Mouse (Mus musculus) embryonic facial prominence, embryonic 13.5 days (tissue): ENCODE results near the gene Flnb. TPM values are rescaled to one million over a fixed set of nuclear protein-coding genes. Genes with fewer than 3 reads are reported as not detected.

Source experiments
- ATAC-seq: fragments of 200-750 bp; cut with Nextera tagmentation; 2 replicates; pipeline ENCODE4 v1.8.0; 2017; ENCODE audit warnings: low read depth; ENCODE audit not compliant: insufficient number of reproducible peaks, insufficient read depth, low FRiP score, low TSS enrichment
- H3K27ac ChIP-seq: fragments of 300-500 bp; sonication (generic); 2 replicates; pipeline ENCODE4 v1.5.1; 2015; ENCODE audit warnings: moderate library complexity, mild to moderate bottlenecking, inconsistent platforms
- H3K27me3 ChIP-seq: fragments of 300-500 bp; sonication (generic); 2 replicates; pipeline ENCODE4 v1.6.1; 2015; ENCODE audit warnings: mild to moderate bottlenecking, inconsistent platforms
- H3K36me3 ChIP-seq: fragments of 300-500 bp; sonication (generic); 2 replicates; pipeline ENCODE4 v1.6.1; 2015; ENCODE audit warnings: mild to moderate bottlenecking, inconsistent platforms
- H3K4me1 ChIP-seq: fragments of 300-500 bp; sonication (generic); 2 replicates; pipeline ENCODE4 v1.6.1; 2015; ENCODE audit warnings: inconsistent platforms
- H3K4me2 ChIP-seq: fragments of 300-500 bp; sonication (generic); 2 replicates; pipeline ENCODE4 v1.6.1; 2015; ENCODE audit warnings: moderate library complexity, mild to moderate bottlenecking, inconsistent platforms
- H3K4me3 ChIP-seq: fragments of 300-500 bp; sonication (generic); 2 replicates; pipeline ENCODE4 v1.5.1; 2015; ENCODE audit warnings: mild to moderate bottlenecking, inconsistent platforms
- H3K9ac ChIP-seq: fragments of 300-500 bp; sonication (generic); 2 replicates; pipeline ENCODE4 v1.6.1; 2015; ENCODE audit warnings: mild to moderate bottlenecking, inconsistent platforms
- H3K9me3 ChIP-seq: fragments of 300-500 bp; sonication (generic); 2 replicates; pipeline ENCODE4 v1.6.1; 2016; ENCODE audit warnings: inconsistent platforms
- WGBS: fragments of 180-500 bp; shearing (Covaris S2); methylation state at CpG from one replicate; pipeline ENCODE4 v1.1.7; 2015; ENCODE audit warnings: mixed read lengths; 5-methylcytosine and 5-hydroxymethylcytosine counted together
- polyA plus RNA-seq: library from polyadenylated mRNA; unstranded; fragments of >200 nt; fragmentation: Nextera tagmentation; extraction: Ambion mirVana; gene quantifications from 2 replicates; pipeline ENCODE4 v1.2.1, GENCODE M21; 2015

The Flnb gene
- polyA plus RNA-seq, 1 experiment from 2014 or later, result 23.9 TPM

GRCm38 (mm10) chr14:7934166-7934565 lies 116.4 kb downstream of the Flnb start:
- H3K9me3 ChIP-seq, result no peaks in the 10 kb centered on the region
- no peak overlapping the region for H3K4me3 ChIP-seq
- peaks cover 18% of the 10 kb centered on the region for H3K4me1 ChIP-seq
- H3K36me3 ChIP-seq, result peaks cover 76% of the 10 kb centered on the region
- peak overlapping the region; percentile 64; the same call in 1 of the 2 replicates for H3K27ac ChIP-seq
- H3K4me2 ChIP-seq, result no peak overlapping the region
- no peak overlapping the region for H3K9ac ChIP-seq
- WGBS, result 74% methylated on average over 7 of the region's 7 CpGs
- no peaks in the 10 kb centered on the region for H3K27me3 ChIP-seq
- no peak for ATAC-seq

DNA sequence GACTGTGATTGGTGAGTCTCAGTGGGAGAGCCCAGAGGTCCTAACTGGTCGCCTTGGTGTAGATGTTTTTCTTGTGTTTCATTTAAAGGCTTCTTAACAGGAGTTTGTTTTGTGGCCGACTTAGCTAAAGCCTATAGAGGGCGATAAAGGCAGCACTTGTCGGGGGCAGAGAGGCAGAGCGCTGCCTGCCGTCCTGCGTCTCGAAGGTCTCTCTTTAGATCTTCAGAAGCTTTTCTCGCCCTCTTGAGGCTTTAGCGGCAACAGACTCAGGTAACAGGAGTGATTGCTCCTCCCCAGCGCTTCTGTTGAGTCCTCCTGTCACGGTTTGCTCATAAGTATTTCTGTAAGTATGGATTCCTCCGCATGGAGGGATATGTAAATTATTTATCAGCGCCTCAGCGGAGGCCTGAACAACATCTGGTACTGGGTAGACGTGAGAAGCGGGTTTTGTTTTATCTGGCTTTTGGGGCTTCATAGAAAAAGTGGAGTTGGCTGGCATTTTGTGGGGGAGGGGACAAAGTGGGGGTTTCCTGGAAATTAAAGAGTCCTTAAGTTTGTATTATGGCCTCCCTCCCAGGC lies 119.4 kb downstream of the Flnb start:
- Histone ChIP-seq H3K9me3 (no peaks in the 10 kb centered on the region), H3K4me1 (peaks cover 18% of the 10 kb centered on the region), H3K36me3 (peaks cover 76% of the 10 kb centered on the region), H3K4me2 (peak overlapping the region; percentile 31; the same call in 1 of the 2 replicates), H3K27me3 (no peaks in the 10 kb centered on the region), H3K4me3 (no peak overlapping the region; the same call in 1 of the 2 replicates), H3K9ac (0 out of 2 replicates have a peak overlapping the region, but pooled peaks have one; percentile 32), H3K27ac (peak overlapping the region; percentile 44)
- 13% methylated on average over 17 of the region's 17 CpGs for WGBS
- no peak for ATAC-seq

DNA sequence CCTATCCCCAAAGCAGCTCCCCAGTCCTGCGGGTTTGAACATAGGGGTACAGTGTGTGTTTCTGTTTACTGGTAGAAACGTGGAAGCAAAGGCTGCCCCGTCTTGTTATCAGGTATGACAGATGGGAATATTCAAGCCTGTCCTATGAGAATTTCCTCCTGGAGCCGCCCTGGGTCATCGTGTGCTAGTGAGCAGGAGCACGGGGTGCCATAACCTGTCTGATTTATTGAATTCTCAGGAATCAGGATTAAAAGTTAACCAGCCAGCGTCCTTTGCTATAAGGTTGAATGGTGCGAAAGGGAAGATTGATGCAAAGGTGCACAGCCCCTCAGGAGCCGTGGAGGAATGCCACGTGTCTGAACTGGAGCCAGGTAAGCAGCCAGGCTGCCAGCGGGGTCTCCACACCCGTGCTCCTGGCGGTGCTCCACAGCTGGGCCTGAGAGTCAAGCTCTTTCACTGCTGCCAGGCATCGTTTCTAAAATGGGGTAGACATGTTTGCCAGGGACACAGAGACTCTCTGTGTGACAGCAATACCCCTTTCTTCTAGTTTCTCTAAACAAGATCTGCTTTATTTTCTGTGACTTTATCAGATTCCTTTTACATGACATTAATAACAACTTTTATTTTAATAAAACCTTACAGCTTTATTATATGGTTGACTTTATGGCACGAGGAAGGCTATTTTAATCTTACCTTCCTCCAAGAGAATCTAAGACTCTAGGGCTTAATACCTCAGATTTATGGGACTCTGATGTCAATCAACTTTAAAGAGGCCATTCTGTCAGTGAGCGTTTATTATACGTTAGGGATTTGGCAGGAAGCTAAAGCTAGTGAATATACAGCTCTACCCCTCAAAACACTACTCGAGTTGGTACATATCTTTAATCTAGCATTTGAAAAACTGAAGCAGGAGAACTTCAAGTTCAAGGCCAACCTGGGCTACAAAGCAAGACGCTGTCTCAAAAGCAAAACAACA lies 121.3 kb downstream of the Flnb start:
- no peak overlapping the region for H3K9ac ChIP-seq
- ATAC-seq, result no peak
- H3K27ac ChIP-seq, result no peak overlapping the region
- WGBS, result 84% methylated on average over 19 of the region's 19 CpGs
- H3K4me3 ChIP-seq, result no peak overlapping the region
- H3K9me3 ChIP-seq, result no peaks in the 10 kb centered on the region
- peaks cover 24% of the 10 kb centered on the region for H3K4me1 ChIP-seq
- H3K36me3 ChIP-seq, result peaks cover 76% of the 10 kb centered on the region
- no peaks in the 10 kb centered on the region for H3K27me3 ChIP-seq
- no peak overlapping the region for H3K4me2 ChIP-seq

GRCm38 (mm10) chr14:7941413-7941812 lies 123.7 kb downstream of the Flnb start:
- WGBS, result 81% methylated on average over 5 of the region's 5 CpGs
- Histone ChIP-seq H3K4me3 (no peak overlapping the region), H3K27me3 (no peaks in the 10 kb centered on the region), H3K9me3 (no peaks in the 10 kb centered on the region), H3K9ac (no peak overlapping the region), H3K27ac (no peak overlapping the region), H3K36me3 (peaks cover 76% of the 10 kb centered on the region), H3K4me2 (no peak overlapping the region), H3K4me1 (peaks cover 26% of the 10 kb centered on the region)
- no peak for ATAC-seq

- 64% methylated on average over 7 of the region's 7 CpGs for WGBS
- Histone ChIP-seq H3K9ac (no peak overlapping the region), H3K36me3 (peaks cover 89% of the 10 kb centered on the region), H3K27ac (peak overlapping the region; percentile 39), H3K9me3 (no peaks in the 10 kb centered on the region), H3K4me3 (no peak overlapping the region), H3K4me1 (peaks cover 12% of the 10 kb centered on the region), H3K27me3 (no peaks in the 10 kb centered on the region), H3K4me2 (no peak overlapping the region)
- no peak; the same call in 1 of the 2 replicates for ATAC-seq
Observed at GRCm38 (mm10) chr14:7943101-7943800, 125.5 kb downstream of the Flnb start.

DNA sequence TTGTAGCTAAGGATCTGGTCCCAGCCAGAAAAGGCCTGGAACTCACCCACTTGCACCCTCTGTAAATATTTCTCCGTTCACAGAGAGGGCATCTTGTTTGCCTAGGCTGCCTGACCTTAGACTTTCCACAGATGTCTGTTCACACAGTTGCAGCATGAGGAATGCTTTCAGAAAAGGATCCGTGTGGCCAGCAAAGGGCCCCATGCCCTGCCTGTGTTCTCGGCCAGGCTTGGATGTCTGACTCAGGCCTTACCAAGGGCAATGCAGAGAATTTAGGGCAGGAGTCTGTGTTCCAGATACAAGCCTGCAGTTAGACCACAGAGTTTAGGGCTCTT lies 126.0 kb downstream of the Flnb start:
- Histone ChIP-seq H3K4me2 (no peak overlapping the region), H3K27me3 (no peaks in the 10 kb centered on the region), H3K36me3 (peaks cover 94% of the 10 kb centered on the region), H3K9me3 (no peaks in the 10 kb centered on the region), H3K9ac (no peak overlapping the region), H3K27ac (peak overlapping the region; percentile 39; the same call in 1 of the 2 replicates), H3K4me1 (peaks cover 12% of the 10 kb centered on the region), H3K4me3 (no peak overlapping the region)
- WGBS, result 83% methylated on average over 3 of the region's 3 CpGs
- no peak for ATAC-seq

GRCm38 (mm10) chr14:7944349-7945039 lies 126.7 kb downstream of the Flnb start:
- Histone ChIP-seq H3K27me3 (no peaks in the 10 kb centered on the region), H3K9me3 (no peaks in the 10 kb centered on the region), H3K36me3 (peaks cover 92% of the 10 kb centered on the region), H3K4me2 (no peak overlapping the region), H3K4me1 (peaks cover 12% of the 10 kb centered on the region), H3K4me3 (no peak overlapping the region), H3K9ac (no peak overlapping the region), H3K27ac (no peak overlapping the region)
- WGBS, result 47% methylated on average over 8 of the region's 8 CpGs
- ATAC-seq, result no peak

DNA sequence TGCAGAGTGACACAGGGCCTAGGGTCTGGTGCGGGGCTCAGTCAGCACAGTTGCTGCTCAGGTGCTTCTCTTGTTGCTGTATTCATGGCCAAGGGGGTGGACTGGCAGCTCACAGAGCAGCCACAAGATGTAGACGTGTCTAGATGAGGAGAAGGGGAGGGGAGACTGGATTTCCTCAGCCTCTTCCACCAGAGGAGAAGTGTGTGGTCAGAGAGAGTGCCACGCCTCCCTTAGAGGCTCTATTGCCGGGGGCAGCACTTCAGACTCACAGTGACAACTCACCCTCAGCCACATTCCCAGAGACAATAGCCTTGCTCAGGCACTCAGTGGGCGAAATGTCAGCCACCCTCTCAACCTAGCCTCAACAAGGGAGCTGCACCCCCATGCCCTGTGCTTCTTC lies 127.5 kb downstream of the Flnb start:
- WGBS, result 80% methylated on average over 5 of the region's 5 CpGs
- peaks cover 92% of the 10 kb centered on the region for H3K36me3 ChIP-seq
- no peak for ATAC-seq

DNA sequence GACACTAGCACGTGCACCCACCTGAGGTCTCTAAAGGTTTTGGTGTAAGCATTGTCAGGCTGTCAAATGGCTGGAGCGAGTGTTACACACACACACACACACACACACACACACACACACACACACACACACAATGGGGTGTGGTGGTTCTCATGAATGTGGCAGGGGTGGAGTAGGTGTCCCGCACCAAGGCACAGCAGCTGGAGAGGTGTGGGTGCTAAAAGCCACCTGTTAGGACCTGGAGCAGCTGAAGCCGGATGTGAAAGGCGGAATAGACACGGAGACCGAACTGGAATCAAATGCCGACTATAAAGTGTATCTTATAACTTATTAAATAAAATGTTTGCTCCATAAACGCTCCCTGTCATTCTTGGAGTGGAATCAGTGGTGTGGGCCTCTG lies 133.5 kb downstream of the Flnb start:
- Histone ChIP-seq H3K4me1 (0 out of 2 replicates have a peak, but pooled peaks cover 11% of the 10 kb centered on the region), H3K9me3 (no peaks in the 10 kb centered on the region), H3K27ac (no peak overlapping the region), H3K4me2 (no peak overlapping the region), H3K36me3 (peaks cover 54% of the 10 kb centered on the region), H3K9ac (no peak overlapping the region), H3K27me3 (no peaks in the 10 kb centered on the region), H3K4me3 (no peak overlapping the region)
- ATAC-seq, result no peak
- WGBS, result 93% methylated on average over 9 of the region's 9 CpGs

More for the DNA sequence above, 127.5 kb downstream of the Flnb start:
- Histone ChIP-seq H3K4me2 (no peak overlapping the region), H3K27me3 (no peaks in the 10 kb centered on the region), H3K9me3 (no peaks in the 10 kb centered on the region), H3K9ac (no peak overlapping the region), H3K27ac (no peak overlapping the region), H3K4me3 (no peak overlapping the region), H3K4me1 (peaks cover 12% of the 10 kb centered on the region)

DNA sequence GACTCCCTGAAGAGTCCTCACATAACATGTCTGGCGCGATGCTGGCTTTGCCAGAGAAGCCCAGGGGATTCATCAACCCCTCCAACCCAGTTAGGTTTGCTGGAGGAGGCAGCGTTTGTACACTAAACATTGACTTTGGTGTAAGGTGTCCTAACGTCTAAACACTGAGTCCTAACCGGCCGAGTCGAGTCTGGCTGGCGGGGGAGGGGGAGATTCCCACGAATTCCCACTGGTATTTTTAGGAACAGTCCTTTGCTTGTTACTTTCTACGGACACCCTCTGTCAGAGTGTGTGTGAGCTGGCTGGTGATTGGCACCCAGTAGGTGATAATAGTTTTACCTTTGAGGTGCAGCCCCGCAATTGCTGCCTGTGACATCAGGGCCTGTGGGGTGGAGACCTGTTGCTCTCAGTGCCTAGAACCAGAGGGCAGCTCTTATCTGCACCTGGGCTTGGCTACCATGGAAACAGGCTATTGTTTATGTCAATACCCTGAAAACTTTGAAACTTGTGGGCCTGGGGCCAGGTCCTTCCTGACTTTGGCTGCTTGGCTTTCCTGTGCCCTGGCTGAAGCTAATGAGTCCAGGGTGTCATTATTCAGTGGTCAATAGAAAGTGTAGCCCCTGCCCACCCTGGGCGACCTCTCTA lies 135.0 kb downstream of the Flnb start:
- 0 out of 2 replicates have a peak, but pooled peaks cover 11% of the 10 kb centered on the region for H3K4me1 ChIP-seq
- peaks cover 44% of the 10 kb centered on the region for H3K36me3 ChIP-seq
- no peak overlapping the region for H3K4me3 ChIP-seq
- ATAC-seq, result no peak
- H3K9me3 ChIP-seq, result no peaks in the 10 kb centered on the region
- H3K4me2 ChIP-seq, result no peak overlapping the region
- no peak overlapping the region for H3K9ac ChIP-seq
- WGBS, result 30% methylated on average over 12 of the region's 12 CpGs
- no peaks in the 10 kb centered on the region for H3K27me3 ChIP-seq
- H3K27ac ChIP-seq, result 0 out of 2 replicates have a peak overlapping the region, but pooled peaks have one; percentile 18
